14 mouse cellular contexts compared by ENCODE assay signal in the genomic region with DNA sequence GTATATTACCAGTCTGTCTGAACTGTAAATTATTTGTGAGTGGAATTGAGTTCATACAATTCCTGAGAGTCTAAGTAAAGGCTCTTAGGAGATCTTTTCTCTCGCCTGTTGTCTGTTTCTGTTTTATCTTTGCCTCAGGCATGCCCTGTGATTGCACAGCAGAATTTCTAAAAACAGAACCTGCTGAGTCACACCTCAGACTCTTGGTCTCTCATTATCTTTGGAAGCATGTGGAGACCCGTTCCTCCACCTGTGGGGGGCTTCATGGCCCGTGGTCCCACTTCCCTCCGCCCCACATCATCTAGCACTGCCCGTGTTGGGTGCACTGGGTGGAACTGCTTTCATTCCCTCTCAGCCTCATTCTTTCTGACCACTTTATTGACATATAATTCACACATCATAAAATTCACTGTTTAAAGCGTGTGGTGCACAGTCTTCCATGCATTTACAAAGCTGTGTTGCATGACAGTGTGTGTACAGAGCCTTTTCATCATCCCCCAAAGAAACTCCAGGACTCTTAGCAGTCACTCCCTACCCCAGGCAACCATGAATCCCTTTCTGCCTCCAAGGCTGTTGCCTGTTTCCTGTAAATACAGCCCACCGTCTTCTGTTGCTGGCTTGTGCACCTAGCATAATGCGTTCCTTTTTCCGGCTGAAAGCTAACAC. TPM values are rescaled to one million over a fixed set of nuclear protein-coding genes. Genes with fewer than 3 reads are reported as not detected.
DNase-seq lines count a peak whose midpoint lies in the region; ATAC-seq and TF ChIP-seq lines count a peak whose summit lies in the region.
"Had no signal": no experiment of that assay in that cellular context is flagged by ENCODE, and none has a peak within 500 bp of the region (broad histone marks: within the 10 kb centered on the region; RNA-seq: fewer than 3 reads in every experiment).

No protein-coding gene starts in this region.

- peak overlapping the region; percentile 55 for H3K4me2 ChIP-seq in liver, embryonic 12.5 days
- H3K4me2 ChIP-seq: limb, embryonic 15.5 days had no signal

- no peaks in the 10 kb centered on the region for H3K27me3 ChIP-seq in heart, adult 2 months (ENCODE audit: control insufficient read depth, insufficient read depth, low read length)
- H3K27me3 ChIP-seq in liver, embryonic 12.5 days (replicated peaks): no peaks in the 10 kb centered on the region
- H3K27me3 ChIP-seq: limb, embryonic 15.5 days had no signal

- no peak overlapping the region for H3K9ac ChIP-seq in heart, adult 2 months (ENCODE audit: low read depth, low read length)
- peak overlapping the region; percentile 57 for H3K9ac ChIP-seq in liver, embryonic 12.5 days
- H3K9ac ChIP-seq: limb, embryonic 15.5 days had no signal

- no peak for TF ChIP-seq POLR2A in heart, adult 2 months (IDR thresholded peaks at IDR 0.05; ENCODE audit: insufficient read depth, low read depth, low read length)

- no peaks in the 10 kb centered on the region for H3K79me2 ChIP-seq in heart, adult 2 months (replicated peaks; ENCODE audit: control insufficient read depth, insufficient read depth, low read length)

- intact Hi-C loops in heart, adult 2 months (cut with DNase I): no loop called here
- intact Hi-C loops in heart, postnatal 36 days (cut with DNase I): no loop called here

- peak; percentile 50 for ATAC-seq in common myeloid progenitor, adult 5-6 weeks (replicated peaks; ENCODE audit: low read depth, poor library complexity, severe bottlenecking)
- peak; percentile 80 for ATAC-seq in liver, embryonic 12.5 days
- ATAC-seq: intestine, postnatal 0 days had no signal

- no peak overlapping the region for H3K4me3 ChIP-seq in heart, adult 2 months
- no peak overlapping the region for H3K4me3 ChIP-seq in liver, embryonic 12.5 days
- H3K4me3 ChIP-seq: hindbrain, embryonic 10.5 days; layer of hippocampus, adult 2 months; limb, embryonic 15.5 days; midbrain, embryonic 10.5 days had no signal

- peaks cover 3% of the 10 kb centered on the region; the same call in 1 of the 2 replicates for H3K36me3 ChIP-seq in heart, adult 2 months (ENCODE audit: control insufficient read depth, insufficient read depth, low read length)
- H3K36me3 ChIP-seq in liver, embryonic 12.5 days: peaks cover 83% of the 10 kb centered on the region

- no peak for TF ChIP-seq EP300 in heart, adult 2 months (IDR thresholded peaks at IDR 0.05; ENCODE audit: insufficient read depth, low read depth, low read length)

- no peak for DNase-seq in heart, adult 2 months
- DNase-seq in heart, postnatal 36 days: no peak
- DNase-seq in 416B (ENCODE audit: low read depth) (peak; percentile 61), adipocyte (ENCODE audit: low spot score) (no peak)
- DNase-seq in retina, postnatal 1 day: no peak
- DNase-seq in right cerebral cortex, adult 18-20 months: no peak
- DNase-seq: cerebellum, postnatal 10 days had no signal

- H3K27ac ChIP-seq in heart, adult 2 months: peak overlapping the region; percentile 54
- H3K27ac ChIP-seq in liver, embryonic 12.5 days: peak overlapping the region; percentile 92
- H3K27ac ChIP-seq: hindbrain, embryonic 10.5 days; layer of hippocampus, adult 2 months; limb, embryonic 15.5 days; midbrain, embryonic 10.5 days had no signal

- 65% methylated on average over 9 of the region's 9 CpGs for WGBS in heart, adult 2 months
- 50% methylated on average over 9 of the region's 9 CpGs for WGBS in liver, embryonic 12.5 days (ENCODE audit: insufficient replicate concordance)

- TF ChIP-seq CTCF in heart, adult 2 months (IDR thresholded peaks at IDR 0.05): no peak

- H3K4me1 ChIP-seq in heart, adult 2 months (ENCODE audit: control insufficient read depth, insufficient read depth, low read length): peaks cover 4% of the 10 kb centered on the region
- peaks cover 57% of the 10 kb centered on the region for H3K4me1 ChIP-seq in liver, embryonic 12.5 days
- H3K4me1 ChIP-seq: midbrain, embryonic 10.5 days had no signal

- H3K9me3 ChIP-seq in liver, embryonic 12.5 days (replicated peaks): no peaks in the 10 kb centered on the region
- H3K9me3 ChIP-seq: hindbrain, embryonic 10.5 days; limb, embryonic 15.5 days; midbrain, embryonic 10.5 days had no signal

RNA-seq across cellular contexts. Expression of gene St3gal5, which starts 37.6 kb away (rescaled TPM):
- 10 to 100 TPM; 67.6 to 78.4 TPM for total RNA-seq in heart, adult 2 months (2021)
- polyA plus RNA-seq in heart, adult 2 months (2012; rRNA removed): 39.7 and 50.8 TPM in 2 replicates
- 10 to 100 TPM; 58.4 to 66.9 TPM for total RNA-seq in heart, postnatal 36 days (2021)
- 33.8 and 41.8 TPM in 2 replicates for total RNA-seq in common myeloid progenitor, adult 5-6 weeks (2017)
- 166 and 181 TPM in 2 replicates for polyA plus RNA-seq in liver, embryonic 12.5 days (2016; fragmentation: Nextera tagmentation; extraction: Ambion mirVana)
